Mouse (Mus musculus): ENCODE data around the gene Olfr459.

GRCm38 (mm10) chr6:41757199-41757598 is 17.8 kb downstream of the Olfr459 start:
- TF ChIP-seq POLR2A (IDR thresholded peaks at IDR 0.05; ENCODE audit: extremely low read depth, insufficient read depth, low read length) (no peak), CTCF (IDR thresholded peaks at IDR 0.05; ENCODE audit: low read depth, low read length) (no peak)
